Mouse (Mus musculus) G1E (cell line): Measurements from ENCODE around the gene Wwp2. TPM values are rescaled to one million over a fixed set of nuclear protein-coding genes. Genes with fewer than 3 reads are reported as not detected.

Experiments
- ATAC-seq: 2 replicates; pipeline ENCODE4 v1.8.0; 2016; ENCODE audit warnings: mild to moderate bottlenecking; ENCODE audit not compliant: insufficient number of reproducible peaks, poor library complexity, low FRiP score, severe bottlenecking; ENCODE audit errors: extremely low read depth
- DNase-seq: peaks from one replicate; pipeline ENCODE4 v3.0.0; 2012; ENCODE audit warnings: low spot score
- H3K27me3 ChIP-seq: 2 replicates; pipeline ENCODE4 v1.6.1; 2012; ENCODE audit warnings: mild to moderate bottlenecking, low read length, inconsistent platforms; ENCODE audit not compliant: insufficient read depth
- H3K36me3 ChIP-seq: replicated peaks from 2 replicates; pipeline ENCODE3; 2012; ENCODE audit warnings: mild to moderate bottlenecking, inconsistent platforms
- H3K4me1 ChIP-seq: 2 replicates; pipeline ENCODE4 v1.6.1; 2012; ENCODE audit warnings: low read depth, low read length, inconsistent platforms, mixed read lengths; ENCODE audit not compliant: insufficient read depth
- H3K4me3 ChIP-seq: 2 replicates; pipeline ENCODE4 v1.5.1; 2012; ENCODE audit warnings: low read depth, mild to moderate bottlenecking, inconsistent platforms, low read length, moderate library complexity, mixed read lengths
- H3K9me3 ChIP-seq: replicated peaks from 2 replicates; pipeline ENCODE4 v1.6.1; 2012; ENCODE audit warnings: inconsistent platforms
- CTCF ChIP-seq: IDR thresholded peaks from 2 replicates; pipeline ENCODE4 v1.5.1; 2012; ENCODE audit warnings: low read depth, low read length, inconsistent platforms, mixed read lengths
- GATA1 ChIP-seq: IDR thresholded peaks from 2 replicates; pipeline ENCODE4 v1.6.1; 2012; ENCODE audit warnings: borderline replicate concordance, low read length, inconsistent platforms, mixed read lengths
- GATA2 ChIP-seq: IDR thresholded peaks from 2 replicates; pipeline ENCODE4 v1.6.1; 2012; ENCODE audit warnings: low read depth, low read length, inconsistent platforms, borderline replicate concordance
- POLR2AphosphoS5 ChIP-seq: IDR thresholded peaks from 2 replicates; pipeline ENCODE4 v1.6.1; 2012; ENCODE audit warnings: low read depth, low read length, inconsistent platforms; ENCODE audit not compliant: insufficient replicate concordance
- TAL1 ChIP-seq: conservative IDR thresholded peaks from 2 replicates; pipeline ENCODE4 v1.6.1; 2012; ENCODE audit warnings: low read depth, low read length, inconsistent platforms, mixed read lengths
- polyA plus RNA-seq: library from polyadenylated mRNA; stranded (reverse); fragments of >175 nt; gene quantifications from 2 replicates; pipeline ENCODE4 v1.2.3, GENCODE M21; 2012
- total RNA-seq, 2 experiments: library from RNA; stranded (forward) in 1 of 2; stranded (reverse) in 1 of 2; fragments of 200-1000 nt in 1 of 2; fragments of >200 nt in 1 of 2; fragmentation: Nextera tagmentation in 1 of 2; gene quantifications; 2 replicates each; pipeline ENCODE4 v1.2.3; 2014 to 2017

Wwp2 gene
- total and polyA plus RNA-seq, 3 experiments, result 45.7 to 77.5 (median 71.4) TPM

- no peaks in the 10 kb centered on the region for H3K27me3 ChIP-seq
- no peak overlapping the region for H3K4me3 ChIP-seq
- H3K36me3 ChIP-seq, result peaks cover 97% of the 10 kb centered on the region
- TF ChIP-seq POLR2AphosphoS5, result no peak
- TF ChIP-seq CTCF, result no peak
- TF ChIP-seq GATA1, result no peak
- no peak for TF ChIP-seq GATA2
- no peak for TF ChIP-seq TAL1
- no peaks in the 10 kb centered on the region for H3K9me3 ChIP-seq
- ATAC-seq (no peak), DNase-seq (no peak)
- peaks cover 4% of the 10 kb centered on the region; the same call in 1 of the 2 replicates for H3K4me1 ChIP-seq
Measured at GRCm38 (mm10) chr8:107545621-107546152, 109.5 kb downstream of the Wwp2 start.

GRCm38 (mm10) chr8:107546154-107546553, 110.0 kb downstream of the Wwp2 start:
- TF ChIP-seq GATA1 (no peak), POLR2AphosphoS5 (no peak), CTCF (no peak), GATA2 (no peak), TAL1 (no peak)
- Histone ChIP-seq H3K4me1 (peaks cover 3% of the 10 kb centered on the region; the same call in 1 of the 2 replicates), H3K4me3 (no peak overlapping the region), H3K36me3 (peaks cover 97% of the 10 kb centered on the region), H3K27me3 (no peaks in the 10 kb centered on the region), H3K9me3 (no peaks in the 10 kb centered on the region)
- DNase-seq, result no peak
- no peak for ATAC-seq

GRCm38 (mm10) chr8:107546817-107547216, 110.7 kb downstream of the Wwp2 start:
- Histone ChIP-seq H3K4me1 (peaks cover 3% of the 10 kb centered on the region; the same call in 1 of the 2 replicates), H3K36me3 (peaks cover 97% of the 10 kb centered on the region), H3K9me3 (no peaks in the 10 kb centered on the region), H3K4me3 (no peak overlapping the region), H3K27me3 (no peaks in the 10 kb centered on the region)
- DNase-seq (no peak), ATAC-seq (no peak)
- TF ChIP-seq POLR2AphosphoS5, result no peak
- no peak for TF ChIP-seq CTCF
- no peak for TF ChIP-seq TAL1
- no peak for TF ChIP-seq GATA1
- no peak for TF ChIP-seq GATA2

GRCm38 (mm10) chr8:107552234-107552633, 116.1 kb downstream of the Wwp2 start:
- Histone ChIP-seq H3K9me3 (no peaks in the 10 kb centered on the region), H3K36me3 (peaks cover 95% of the 10 kb centered on the region), H3K27me3 (no peaks in the 10 kb centered on the region), H3K4me3 (no peak overlapping the region), H3K4me1 (no peaks in the 10 kb centered on the region)
- no peak for DNase-seq
- no peak for ATAC-seq
- TF ChIP-seq GATA1 (no peak), CTCF (no peak), GATA2 (no peak), TAL1 (no peak), POLR2AphosphoS5 (no peak)

- no peaks in the 10 kb centered on the region; the same call in 1 of the 2 replicates for H3K4me1 ChIP-seq
- ATAC-seq (no peak), DNase-seq (no peak)
- TF ChIP-seq POLR2AphosphoS5 (no peak), CTCF (no peak), GATA2 (no peak), TAL1 (no peak), GATA1 (no peak)
- no peak overlapping the region for H3K4me3 ChIP-seq
- no peaks in the 10 kb centered on the region for H3K9me3 ChIP-seq
- no peaks in the 10 kb centered on the region for H3K27me3 ChIP-seq
- peaks cover 81% of the 10 kb centered on the region for H3K36me3 ChIP-seq
Measured at GRCm38 (mm10) chr8:107555231-107555630, 119.1 kb downstream of the Wwp2 start.

- ATAC-seq (no peak), DNase-seq (no peak)
- Histone ChIP-seq H3K9me3 (no peaks in the 10 kb centered on the region), H3K4me1 (no peaks in the 10 kb centered on the region; the same call in 1 of the 2 replicates), H3K36me3 (peaks cover 68% of the 10 kb centered on the region), H3K4me3 (no peak overlapping the region), H3K27me3 (no peaks in the 10 kb centered on the region; the same call in 1 of the 2 replicates)
- TF ChIP-seq POLR2AphosphoS5, result no peak
- TF ChIP-seq GATA1, result no peak
- TF ChIP-seq CTCF, result no peak
- no peak for TF ChIP-seq TAL1
- no peak for TF ChIP-seq GATA2
Measured at GRCm38 (mm10) chr8:107556511-107556936, 120.4 kb downstream of the Wwp2 start.
